Mouse (Mus musculus) CH12.LX (cell line): Measurements from ENCODE around the gene Txndc9. TPM values are rescaled to one million over a fixed set of nuclear protein-coding genes. Genes with fewer than 3 reads are reported as not detected.

Source experiments
- DNase-seq: peaks from one replicate; pipeline ENCODE4 v3.0.0-alpha.2; 2013; ENCODE audit errors: extremely low read depth
- H3K27ac ChIP-seq: 2 replicates; pipeline ENCODE4 v1.5.1; 2012; ENCODE audit warnings: low read depth, mild to moderate bottlenecking, control low read depth, moderate library complexity; ENCODE audit not compliant: insufficient read depth
- H3K27me3 ChIP-seq: replicated peaks from 2 replicates; pipeline ENCODE3; 2012; ENCODE audit warnings: inconsistent platforms
- H3K36me3 ChIP-seq, 2 experiments: replicated peaks in 1 of 2; 2 replicates each; pipeline versions ENCODE3 to v1.6.1; 2012; ENCODE audit warnings: inconsistent platforms in 1 of 2, low read length in 1 of 2, mild to moderate bottlenecking in 1 of 2, mixed read lengths in 1 of 2, moderate library complexity in 1 of 2; ENCODE audit not compliant: control insufficient read depth in 1 of 2, insufficient read depth in 1 of 2
- H3K4me1 ChIP-seq, 2 experiments: 2 replicates each; pipeline ENCODE4 v1.6.1; 2012; ENCODE audit warnings: inconsistent platforms in 1 of 2, moderate library complexity in 1 of 2; ENCODE audit not compliant: insufficient read depth in 2 of 2, control insufficient read depth in 1 of 2
- H3K4me2 ChIP-seq: 2 replicates; pipeline ENCODE4 v1.6.1; 2012; ENCODE audit warnings: low read depth, mild to moderate bottlenecking, control low read depth; ENCODE audit not compliant: poor library complexity, insufficient read depth, severe bottlenecking
- H3K4me3 ChIP-seq, 3 experiments: fragments of 150-350 bp in 1 of 3; sonication (generic) in 1 of 3; replicated peaks in 1 of 3; 2 replicates each; pipeline versions ENCODE3 to v1.5.1; 2011 to 2012; ENCODE audit warnings: low read depth in 2 of 3, low read length in 2 of 3, mild to moderate bottlenecking in 2 of 3, moderate library complexity in 2 of 3, control low read depth in 1 of 3, improper control_type of control experiment in 1 of 3, inconsistent platforms in 1 of 3, mixed read lengths in 1 of 3; ENCODE audit not compliant: poor library complexity in 1 of 3
- H3K79me2 ChIP-seq: replicated peaks from 2 replicates; pipeline ENCODE4 v1.6.1; 2012; ENCODE audit warnings: mild to moderate bottlenecking, moderate library complexity; ENCODE audit not compliant: control insufficient read depth, poor library complexity, insufficient read depth, severe bottlenecking; ENCODE audit errors: extremely low read depth
- H3K9ac ChIP-seq: 2 replicates; pipeline ENCODE4 v1.6.1; 2012; ENCODE audit warnings: low read depth, mild to moderate bottlenecking, control low read depth, moderate library complexity; ENCODE audit not compliant: insufficient read depth
- H3K9me3 ChIP-seq: replicated peaks from 2 replicates; pipeline ENCODE3; 2012; ENCODE audit warnings: low read length, inconsistent platforms, mixed read lengths
- CHD1 ChIP-seq: IDR thresholded peaks from 2 replicates; pipeline ENCODE4 v1.6.1; 2012; ENCODE audit warnings: low read depth, low read length, improper control_type of control experiment, inconsistent platforms
- ETS1 ChIP-seq: conservative IDR thresholded peaks from 2 replicates; pipeline ENCODE4 v1.6.1; 2012; ENCODE audit warnings: low read depth, mild to moderate bottlenecking, inconsistent platforms, low read length, improper control_type of control experiment, moderate library complexity
- MAFK ChIP-seq: IDR thresholded peaks from 2 replicates; pipeline ENCODE4 v1.6.1; 2011; ENCODE audit warnings: low read length, improper control_type of control experiment; ENCODE audit not compliant: insufficient replicate concordance
- MYC ChIP-seq: IDR thresholded peaks from 2 replicates; pipeline ENCODE4 v1.6.1; 2011; ENCODE audit warnings: low read depth, mild to moderate bottlenecking, improper control_type of control experiment, low read length
- NRF1 ChIP-seq: IDR thresholded peaks from 2 replicates; pipeline ENCODE4 v1.6.1; 2014; ENCODE audit warnings: low read depth, mild to moderate bottlenecking, inconsistent platforms, low read length, improper control_type of control experiment, moderate library complexity
- PAX5 ChIP-seq: IDR thresholded peaks from 2 replicates; pipeline ENCODE4 v1.6.1; 2012; ENCODE audit warnings: low read length, inconsistent platforms, mixed read lengths
- TCF12 ChIP-seq: IDR thresholded peaks from 2 replicates; pipeline ENCODE4 v1.6.1; 2014; ENCODE audit warnings: low read depth, mild to moderate bottlenecking, inconsistent platforms, low read length, improper control_type of control experiment
- UBTF ChIP-seq: IDR thresholded peaks from 2 replicates; pipeline ENCODE4 v1.6.1; 2012; ENCODE audit warnings: low read depth, mild to moderate bottlenecking, inconsistent platforms, low read length, improper control_type of control experiment, moderate library complexity
- USF2 ChIP-seq: conservative IDR thresholded peaks from 2 replicates; pipeline ENCODE4 v1.6.1; 2011; ENCODE audit warnings: low read depth, low read length, improper control_type of control experiment
- ZMIZ1 ChIP-seq: IDR thresholded peaks from 2 replicates; pipeline ENCODE4 v1.6.1; 2012; ENCODE audit warnings: low read depth, mild to moderate bottlenecking, inconsistent platforms, low read length, improper control_type of control experiment
- dilution Hi-C: fragments of 300-500 bp; cut with MboI; formaldehyde crosslinking; loops from 2 replicates; pipeline ENCODE4 v1.14.3; 2020; ENCODE audit warnings: low sequenced_read_pairs; ENCODE audit not compliant: extremely low pct_unique_long_range_greater_than_20kb, extremely low pct_ligation_motif_present
- in situ Hi-C: fragments of 300-500 bp; cut with MboI; formaldehyde crosslinking; loops from 3 replicates; pipeline ENCODE4 v1.14.3; 2019; ENCODE audit warnings: low sequenced_read_pairs, low pct_ligation_motif_present, low pct_unique_long_range_greater_than_20kb, mixed read lengths
- polyA plus RNA-seq: library from polyadenylated mRNA; unstranded; fragments of >175 nt; gene quantifications from 2 replicates; pipeline ENCODE4 v1.2.1, GENCODE M21; 2012; ENCODE audit warnings: low read depth; ENCODE audit not compliant: insufficient read length
- total RNA-seq, 2 experiments: library from RNA; depleted of rRNA; stranded (reverse); fragments of 300-350 nt in 1 of 2; fragments of >200 nt in 1 of 2; gene quantifications; 2 replicates each; pipeline ENCODE4 v1.2.3; 2012 to 2014

The Txndc9 gene
- total and polyA plus RNA-seq, 3 experiments: 44.1 to 99.5 (median 82.1) TPM

DNA sequence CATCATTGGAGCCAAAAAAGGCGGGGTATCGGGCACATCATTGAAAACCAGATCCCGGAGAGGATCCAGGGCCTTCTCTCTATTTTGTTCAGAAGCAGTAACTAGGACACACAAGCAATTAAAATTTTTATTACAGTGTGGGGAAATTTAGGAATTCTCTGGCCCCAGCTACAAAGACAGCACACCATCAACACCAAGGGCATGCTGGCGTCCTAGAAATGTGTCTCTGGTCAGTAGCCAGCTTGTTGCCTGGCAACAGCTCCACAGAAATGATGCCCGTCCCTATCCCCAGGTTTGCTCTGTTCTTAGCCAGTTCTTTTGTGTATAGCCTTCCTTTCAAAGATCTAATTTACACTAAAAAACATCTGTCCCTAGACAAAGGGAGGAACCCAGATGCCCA lies 38.2 kb downstream of the Txndc9 start:
- dilution Hi-C loops: no loop called here
- H3K9ac ChIP-seq: no peak overlapping the region

DNA sequence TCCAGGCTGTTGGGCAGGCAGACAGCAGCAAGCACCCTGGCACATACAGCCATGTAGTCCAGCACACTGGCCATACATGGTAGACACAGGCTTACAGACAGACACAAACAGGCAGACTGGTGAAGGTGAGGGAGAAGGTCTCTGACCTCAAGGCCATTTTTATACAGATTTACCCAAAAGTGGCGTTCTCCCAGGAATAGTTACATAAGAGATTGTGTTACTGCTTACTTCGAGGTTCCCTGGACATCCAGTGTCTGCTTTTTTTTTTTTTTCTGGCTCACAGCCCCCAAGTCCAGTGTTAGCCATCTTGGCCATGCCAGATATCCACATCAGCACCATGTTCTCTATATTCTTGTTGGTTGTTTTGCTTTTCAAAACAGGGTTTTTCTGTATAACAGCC lies 39.2 kb downstream of the Txndc9 start:
- in situ Hi-C loops (no loop called here), dilution Hi-C loops (no loop called here)
- Histone ChIP-seq H3K4me1 (no peaks in the 10 kb centered on the region), H3K4me3 (no peak overlapping the region), H3K4me2 (no peak overlapping the region), H3K36me3 (no peaks in the 10 kb centered on the region), H3K27ac (no peak overlapping the region), H3K9me3 (peaks cover 2% of the 10 kb centered on the region), H3K9ac (no peak overlapping the region), H3K79me2 (no peaks in the 10 kb centered on the region), H3K27me3 (peaks cover 3% of the 10 kb centered on the region)
- no peak for DNase-seq
- TF ChIP-seq TCF12 (no peak), NRF1 (no peak), ZMIZ1 (no peak)

More for the DNA sequence above, 38.2 kb downstream of the Txndc9 start:
- TF ChIP-seq UBTF (no peak), PAX5 (no peak)
- H3K9me3 ChIP-seq: no peaks in the 10 kb centered on the region
- H3K27me3 ChIP-seq: peaks cover 3% of the 10 kb centered on the region
- no peaks in the 10 kb centered on the region for H3K4me1 ChIP-seq
- H3K79me2 ChIP-seq: no peaks in the 10 kb centered on the region
- H3K36me3 ChIP-seq: no peaks in the 10 kb centered on the region
- in situ Hi-C loops: no loop called here
- H3K27ac ChIP-seq: no peak overlapping the region
- no peak overlapping the region for H3K4me2 ChIP-seq
- DNase-seq: no peak
- H3K4me3 ChIP-seq: no peak overlapping the region

DNA sequence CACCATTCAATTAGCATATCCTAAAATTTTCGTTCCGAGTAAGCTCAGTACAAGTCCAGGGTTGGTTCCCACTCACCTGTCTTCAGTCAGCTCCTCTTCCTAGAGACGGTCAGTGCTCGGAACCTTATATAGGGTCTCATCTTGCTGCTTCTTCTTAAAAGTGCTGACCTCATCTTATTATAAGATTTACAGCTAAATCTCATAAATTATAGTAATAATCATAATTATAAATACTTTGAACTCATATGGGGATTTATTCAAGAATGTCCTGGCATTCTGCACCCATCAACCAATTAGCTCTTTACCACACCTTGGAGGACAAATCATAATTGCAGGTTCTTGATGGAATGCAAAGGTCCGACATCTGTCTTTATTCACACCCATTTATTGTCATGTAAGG lies 40.0 kb downstream of the Txndc9 start, which contains the start of gene Lyg1:
Lyg1 (minus strand) TSS at position 101 of the 400 bp plus-strand sequence.
- peaks cover 3% of the 10 kb centered on the region for H3K27me3 ChIP-seq
- no peaks in the 10 kb centered on the region for H3K36me3 ChIP-seq
- no peak within 1 kb of the TSS for H3K27ac ChIP-seq
- H3K9me3 ChIP-seq: peaks cover 2% of the 10 kb centered on the region
- no peak within 1 kb of the TSS for H3K4me3 ChIP-seq
- in situ Hi-C loops (no loop called here), dilution Hi-C loops (no loop called here)
- no peak for DNase-seq
- TF ChIP-seq USF2 (no peak), MAFK (peak; percentile 46; the same call in 1 of the 2 replicates), CHD1 (no peak), MYC (no peak), ETS1 (no peak)
- no peaks in the 10 kb centered on the region for H3K4me1 ChIP-seq
- no peak within 1 kb of the TSS for H3K4me2 ChIP-seq
- H3K9ac ChIP-seq: no peak within 1 kb of the TSS
- no peaks in the 10 kb centered on the region for H3K79me2 ChIP-seq
